Mouse (Mus musculus): ENCODE measurements at regions not wholly inside any gene's neighbourhood (a gene's known extent, or its start where the extent isn't known, plus 50 kb on each side); places are given as distances from the start of the nearest gene placed in this dataset.

DNA sequence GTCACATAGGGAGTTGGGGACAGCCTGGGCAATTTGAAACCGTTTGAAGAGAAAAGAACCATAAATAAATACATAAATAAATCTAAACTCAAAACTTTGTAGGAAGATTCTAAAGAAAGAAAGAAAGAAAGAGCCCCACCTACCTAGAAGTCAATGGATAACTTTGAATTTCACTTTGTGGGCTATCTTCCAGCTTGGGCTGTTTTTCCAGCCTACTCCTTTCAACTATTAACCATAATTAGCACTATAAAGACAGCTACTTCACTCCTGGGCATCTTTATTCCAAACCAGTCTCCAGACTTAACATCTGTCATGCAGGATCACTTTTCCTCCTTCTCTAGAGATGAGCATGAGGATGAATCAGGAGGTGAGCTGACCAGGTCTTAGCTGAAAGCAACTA lies 77.6 kb upstream of the Plekhg1 start:
- no peak for TF ChIP-seq MYC (IDR thresholded peaks at IDR 0.05; ENCODE audit: low read depth, low read length)
- TF ChIP-seq CTCF (conservative IDR thresholded peaks at IDR 0.05 in 1 of 2, IDR thresholded peaks at IDR 0.05 in 1 of 2; ENCODE audit: low read depth in 2 of 2, low read length in 2 of 2) = no peak
- no peak for TF ChIP-seq KAT2A (IDR thresholded peaks at IDR 0.05; ENCODE audit: insufficient replicate concordance, low read length)
- TF ChIP-seq POLR2AphosphoS2 (IDR thresholded peaks at IDR 0.05; ENCODE audit: low read depth, low read length) = no peak
- TF ChIP-seq EP300 (IDR thresholded peaks at IDR 0.05; ENCODE audit: low read length) = no peak
- no peak for TF ChIP-seq POLR2A (IDR thresholded peaks at IDR 0.05; ENCODE audit: low read depth, low read length)
- TF ChIP-seq E2F4 (IDR thresholded peaks at IDR 0.05; ENCODE audit: insufficient replicate concordance, low read depth, low read length) = no peak
- no peak for TF ChIP-seq SIN3A (IDR thresholded peaks at IDR 0.05; ENCODE audit: low read length)
- no peak for TF ChIP-seq BHLHE40 (IDR thresholded peaks at IDR 0.05; ENCODE audit: low read depth, low read length)
- no peak for TF ChIP-seq NELFE (IDR thresholded peaks at IDR 0.05; ENCODE audit: low read depth, low read length)
- no peak for TF ChIP-seq ZMIZ1 (IDR thresholded peaks at IDR 0.05; ENCODE audit: low read depth, low read length)
- TF ChIP-seq USF1 (IDR thresholded peaks at IDR 0.05; ENCODE audit: low read depth, low read length) = no peak

All from CH12.LX (cell line).